Mouse (Mus musculus) heart, adult 11 months (tissue): Measurements from ENCODE around the gene Slc12a5.

Source experiments
- DNase-seq: peaks from one replicate; pipeline ENCODE4 v3.0.0; 2022

The Slc12a5 gene

GRCm38 (mm10) chr2:164960716-164961441 is at the start of gene Slc12a5:
Slc12a5 (plus strand) TSS chr2:164960802.
- DNase-seq, result peak; percentile 95

- DNase-seq, result peak; percentile 100
Measured at GRCm38 (mm10) chr2:164911086-164912048, 49.2 kb upstream of the Slc12a5 start, which contains the start of gene Zfp335. Zfp335 (minus strand) TSS chr2:164911757.

GRCm38 (mm10) chr2:164912151-164912550 is 48.5 kb upstream of the Slc12a5 start:
- DNase-seq, result peak; percentile 98

- no peak for DNase-seq
Measured at GRCm38 (mm10) chr2:164912749-164913427, 47.7 kb upstream of the Slc12a5 start.

GRCm38 (mm10) chr2:164913428-164913786 is 47.2 kb upstream of the Slc12a5 start:
- DNase-seq, result peak; percentile 98

GRCm38 (mm10) chr2:164916820-164917219 is 43.8 kb upstream of the Slc12a5 start:
- DNase-seq, result no peak

GRCm38 (mm10) chr2:164917371-164917770 is 43.2 kb upstream of the Slc12a5 start:
- no peak for DNase-seq

- no peak for DNase-seq
Measured at GRCm38 (mm10) chr2:164918325-164918724, 42.3 kb upstream of the Slc12a5 start.

GRCm38 (mm10) chr2:164921984-164922383 is 38.6 kb upstream of the Slc12a5 start:
- no peak for DNase-seq

GRCm38 (mm10) chr2:164923291-164923690 is 37.3 kb upstream of the Slc12a5 start:
- DNase-seq, result no peak

- peak; percentile 98 for DNase-seq
Measured at GRCm38 (mm10) chr2:164924100-164924857, 36.3 kb upstream of the Slc12a5 start.

GRCm38 (mm10) chr2:164930706-164931581 is 29.7 kb upstream of the Slc12a5 start:
- DNase-seq, result no peak

- no peak for DNase-seq
Measured at GRCm38 (mm10) chr2:164933534-164933933, 27.1 kb upstream of the Slc12a5 start.

GRCm38 (mm10) chr2:164935991-164936390 is 24.6 kb upstream of the Slc12a5 start:
- DNase-seq, result no peak

GRCm38 (mm10) chr2:164938146-164939091 is 22.2 kb upstream of the Slc12a5 start:
- DNase-seq, result peak; percentile 93

GRCm38 (mm10) chr2:164939106-164939505 is 21.5 kb upstream of the Slc12a5 start:
- DNase-seq, result no peak

GRCm38 (mm10) chr2:164940140-164940830 is 20.3 kb upstream of the Slc12a5 start, which contains the start of gene Mmp9:
Mmp9 (plus strand) TSS chr2:164940780.
- no peak for DNase-seq

GRCm38 (mm10) chr2:164942692-164943290 is 17.8 kb upstream of the Slc12a5 start:
- peak; percentile 97 for DNase-seq

- no peak for DNase-seq
Measured at GRCm38 (mm10) chr2:164947506-164947905, 13.1 kb upstream of the Slc12a5 start.
